Mouse (Mus musculus): ENCODE measurements around the gene Gm20388. TPM values are rescaled to one million over a fixed set of nuclear protein-coding genes. Genes with fewer than 3 reads are reported as not detected.
"Not testable (repeated sequence)": the region's sequence is repeated elsewhere in the genome, so short reads cannot be mapped to it uniquely, and the experiment has no call there.

Gm20388 gene
- total RNA-seq, 2 experiments from 2014 or later, result 5.8 TPM; not detected in 1

DNA sequence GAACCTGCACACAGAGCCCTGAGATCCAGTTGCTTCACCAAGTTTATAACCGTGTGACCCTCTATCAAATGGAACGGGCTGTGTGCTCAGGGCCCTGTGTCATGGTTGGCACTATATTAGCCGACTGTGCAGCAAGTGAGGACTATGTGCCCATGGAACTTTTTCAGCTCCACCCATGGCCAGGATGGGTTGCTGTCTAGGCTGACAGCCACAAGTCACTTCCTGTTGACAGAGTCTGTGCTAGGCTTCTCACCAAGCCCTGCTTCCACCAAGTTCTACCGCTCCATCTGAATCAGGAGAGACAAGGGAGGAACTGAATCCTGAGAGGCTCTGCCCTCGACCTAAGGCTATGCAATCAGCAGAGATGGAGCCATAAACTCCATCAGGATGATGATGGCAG, 2650.6 kb downstream of the Gm20388 start:
- DNase-seq, result no peak

DNA sequence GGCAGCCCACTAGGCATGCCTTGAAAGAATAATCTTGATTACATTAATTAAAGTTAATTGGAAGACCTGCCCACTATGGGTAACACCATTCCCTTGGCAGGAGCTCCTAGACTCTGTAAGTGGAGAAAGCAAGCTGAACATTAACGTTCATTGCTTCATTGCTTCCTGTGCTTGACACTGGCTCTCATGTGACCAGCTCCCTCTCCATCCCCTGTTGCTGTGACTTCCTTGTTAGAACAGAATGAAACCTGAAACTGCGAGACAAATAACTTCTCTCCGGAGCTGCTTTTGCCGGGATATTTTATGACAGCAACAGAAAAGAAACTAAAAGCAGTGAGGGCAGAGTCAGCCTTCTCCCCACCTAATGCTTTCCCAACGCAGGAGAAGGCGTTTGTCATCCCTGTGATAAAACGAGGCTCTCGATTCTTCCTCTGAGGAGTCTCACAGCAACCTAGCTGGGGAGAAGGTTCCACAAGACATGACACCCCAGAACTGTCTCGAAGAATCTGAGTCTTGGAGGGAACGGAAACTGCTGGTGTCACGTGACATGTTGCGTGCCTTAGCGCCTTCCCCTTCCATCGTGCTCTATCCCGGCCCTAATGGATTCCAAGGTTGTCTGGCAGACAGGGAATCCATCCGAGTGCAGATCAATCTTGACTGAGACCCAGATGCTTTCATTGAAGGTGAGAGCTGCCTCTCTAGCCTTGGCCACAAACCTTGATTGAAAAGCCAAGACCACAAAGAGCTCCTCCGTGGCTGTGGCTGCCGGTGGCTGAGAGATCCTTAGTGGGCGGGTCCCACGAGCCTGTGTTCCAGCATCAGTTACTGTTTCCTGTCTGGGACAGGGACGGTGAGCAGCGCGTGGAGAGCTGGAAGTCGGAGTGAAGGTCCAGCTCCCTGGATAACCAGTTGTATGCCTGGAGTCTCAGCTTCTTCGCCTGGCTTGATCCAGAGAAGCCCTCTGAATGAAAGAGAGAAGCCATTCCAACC, 2654.0 kb downstream of the Gm20388 start:
- DNase-seq, result no peak

DNA sequence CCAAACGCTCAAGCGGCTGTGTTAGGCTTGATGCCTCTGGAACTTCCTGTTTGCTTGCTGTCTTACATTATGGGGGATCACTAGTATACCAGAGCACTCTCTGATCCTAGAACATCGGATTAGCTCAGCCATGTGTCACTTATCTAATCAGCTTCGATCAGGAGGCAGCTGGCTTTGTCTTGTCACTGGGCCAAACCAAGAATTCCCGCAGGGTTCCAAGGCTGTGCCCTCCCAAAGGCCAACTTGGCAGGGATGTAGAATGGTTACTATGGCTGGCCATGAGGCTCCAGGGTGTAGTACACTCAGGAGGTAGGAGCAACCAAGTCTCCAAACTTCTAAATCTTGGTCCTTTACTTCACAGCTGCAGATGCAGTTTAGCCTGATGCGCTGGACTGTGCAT, 2656.1 kb downstream of the Gm20388 start:
- DNase-seq, result peak; percentile 51

DNA sequence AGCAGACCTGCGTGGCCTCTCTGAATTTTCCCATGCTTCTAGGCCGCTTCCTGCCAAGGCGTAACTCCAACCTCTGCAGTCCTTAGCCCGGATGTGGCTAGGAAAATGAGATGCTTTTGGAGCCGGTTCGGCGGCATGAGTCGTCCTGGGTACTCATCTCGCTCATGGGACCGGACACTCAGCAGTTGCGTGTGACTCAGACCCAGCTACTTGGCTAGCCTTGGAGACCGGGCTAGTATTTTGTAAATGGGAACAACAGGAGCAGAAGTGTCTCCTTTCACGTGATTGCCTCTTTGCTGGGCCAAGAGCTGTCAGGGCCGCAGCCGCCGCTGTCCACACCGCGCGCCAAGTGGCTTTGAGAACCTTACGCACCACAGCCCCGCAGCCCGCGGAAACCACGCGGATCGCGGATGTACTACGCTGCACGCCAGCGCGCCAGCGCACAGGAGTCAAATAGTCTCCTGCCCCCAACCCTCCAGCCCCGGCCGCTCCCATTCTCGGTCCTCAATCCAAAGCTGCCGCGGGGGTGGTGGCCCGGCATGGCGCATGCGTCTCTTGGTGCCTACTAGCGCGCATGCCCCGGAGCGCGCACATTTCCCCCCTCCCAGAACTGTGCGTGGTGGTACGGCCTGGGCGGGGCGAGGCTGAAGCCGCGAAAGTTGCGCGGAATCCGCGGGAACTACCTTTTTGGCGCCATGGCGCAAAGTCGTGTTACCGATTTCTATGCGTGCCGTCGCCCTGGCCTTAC, 2656.9 kb downstream of the Gm20388 start, which contains the start of gene Cdt1:
Gene Cdt1 (plus strand): TSS at position 655 of the 748 bp plus-strand sequence.
- DNase-seq, result peak; percentile 96

DNA sequence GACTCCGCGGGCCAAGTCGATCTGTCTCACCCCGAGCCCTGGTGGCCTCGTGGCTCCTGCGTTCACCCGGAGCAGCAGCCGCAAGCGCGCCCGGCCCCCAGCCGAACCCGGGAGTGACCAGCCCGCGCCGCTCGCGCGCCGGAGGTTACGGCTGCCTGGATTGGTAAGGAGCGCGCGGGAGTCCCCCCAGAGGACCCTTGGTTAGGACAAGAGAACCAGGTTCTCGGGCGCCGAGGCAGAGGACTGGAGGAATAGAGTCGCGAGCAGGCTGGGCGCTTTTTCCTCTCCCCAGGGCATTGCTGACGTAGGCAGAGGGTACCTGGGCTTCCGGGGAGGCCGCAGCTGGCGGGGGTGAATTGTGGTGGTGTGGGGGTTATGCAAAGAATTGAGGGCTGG, 2657.5 kb downstream of the Gm20388 start:
- DNase-seq, result no peak

DNA sequence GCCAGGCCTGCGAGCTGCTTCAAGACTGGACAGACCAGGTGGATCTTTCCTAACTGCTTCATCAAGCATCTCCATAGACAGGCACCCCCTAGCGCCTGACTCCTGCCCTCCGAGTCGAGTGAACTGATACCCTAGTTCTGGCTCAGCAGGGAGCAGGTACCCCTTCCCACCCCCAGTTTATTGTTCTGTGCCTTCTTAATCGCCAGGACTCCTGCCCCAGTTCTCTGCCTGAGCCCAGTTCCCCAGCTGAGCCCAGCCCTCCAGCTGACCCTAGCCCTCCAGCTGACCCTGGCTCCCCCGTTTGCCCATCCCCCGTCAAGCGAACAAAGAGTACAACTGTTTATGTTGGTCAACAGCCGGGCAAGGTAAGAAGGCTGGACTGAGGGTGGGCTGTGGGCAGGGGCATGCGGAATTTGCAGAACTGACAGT, 2658.3 kb downstream of the Gm20388 start:
- no peak for DNase-seq

DNA sequence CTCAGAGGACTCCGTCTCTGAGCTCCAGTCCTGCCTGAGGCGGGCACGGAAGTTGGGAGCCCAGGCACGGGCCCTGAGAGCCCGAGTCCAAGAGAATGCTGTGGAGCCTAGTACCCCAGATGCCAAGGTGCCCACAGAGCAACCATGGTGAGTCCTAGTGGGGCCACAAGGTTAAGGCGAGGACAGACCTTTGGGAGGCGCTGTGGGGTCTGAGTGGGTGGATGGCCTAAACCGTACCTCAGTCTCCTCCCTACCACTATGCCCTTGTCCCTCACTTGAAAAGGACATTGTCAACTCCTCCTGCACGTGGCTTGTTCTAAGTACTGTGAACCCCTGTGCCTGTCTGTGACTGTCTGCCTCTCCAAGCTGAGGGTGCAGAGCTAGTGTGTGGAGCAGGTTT, 2658.7 kb downstream of the Gm20388 start:
- DNase-seq, result no peak

DNA sequence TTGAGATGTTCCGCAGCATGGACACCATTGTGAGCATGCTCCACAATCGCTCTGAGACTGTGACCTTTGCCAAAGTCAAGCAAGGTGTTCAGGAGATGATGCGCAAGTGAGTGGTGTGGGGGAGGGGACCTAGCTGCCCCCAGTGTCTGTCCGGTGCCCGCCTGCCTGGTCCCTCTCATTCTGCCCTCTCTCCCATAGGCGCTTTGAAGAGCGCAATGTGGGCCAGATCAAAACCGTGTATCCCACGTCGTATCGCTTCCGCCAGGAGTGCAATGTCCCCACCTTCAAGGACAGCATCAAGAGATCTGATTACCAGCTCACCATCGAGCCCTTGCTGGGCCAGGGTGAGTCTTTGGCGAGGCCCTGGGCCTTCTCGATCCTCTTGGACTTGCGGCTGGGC, 2659.4 kb downstream of the Gm20388 start:
- DNase-seq, result no peak

DNA sequence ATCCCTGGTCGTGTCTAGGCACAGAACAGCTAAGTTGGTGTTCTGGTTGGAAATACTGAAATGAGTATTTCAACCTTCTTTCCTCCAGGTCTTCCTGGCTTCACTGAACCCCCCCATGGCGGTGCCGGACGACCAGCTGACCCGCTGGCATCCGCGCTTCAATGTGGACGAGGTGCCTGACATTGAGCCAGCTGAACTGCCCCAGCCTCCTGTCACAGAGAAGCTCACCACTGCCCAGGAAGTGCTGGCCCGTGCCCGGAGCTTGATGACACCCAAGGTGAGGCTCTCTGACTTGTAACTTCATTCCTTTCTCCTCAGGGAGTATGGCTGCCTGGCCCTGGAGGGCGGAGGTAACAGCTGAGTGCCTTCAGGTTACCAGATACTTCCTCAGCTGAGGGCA, 2660.5 kb downstream of the Gm20388 start:
- DNase-seq, result no peak

DNA sequence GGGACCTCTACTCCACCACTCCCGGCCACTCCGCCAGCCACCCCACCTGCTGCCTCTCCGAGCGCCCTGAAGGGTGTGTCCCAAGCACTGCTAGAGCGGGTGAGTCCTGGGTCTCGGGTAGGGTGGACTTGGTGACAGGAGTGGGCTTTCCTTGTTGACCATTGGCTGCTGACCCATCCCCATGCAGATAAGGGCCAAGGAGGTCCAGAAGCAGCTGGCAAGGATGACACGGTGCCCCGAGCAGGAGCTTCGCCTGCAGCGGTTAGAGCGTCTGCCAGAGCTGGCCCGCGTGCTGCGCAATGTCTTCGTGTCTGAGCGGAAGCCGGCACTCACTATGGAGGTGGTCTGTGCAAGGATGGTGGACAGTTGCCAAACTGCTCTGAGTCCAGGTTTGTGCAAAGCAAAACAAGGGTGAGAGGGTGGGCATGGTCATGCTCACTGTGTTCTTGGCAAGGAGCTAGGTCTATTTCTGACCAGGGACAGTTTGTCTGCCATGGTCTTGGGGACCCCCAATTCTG, 2661.2 kb downstream of the Gm20388 start:
- no peak for DNase-seq

DNA sequence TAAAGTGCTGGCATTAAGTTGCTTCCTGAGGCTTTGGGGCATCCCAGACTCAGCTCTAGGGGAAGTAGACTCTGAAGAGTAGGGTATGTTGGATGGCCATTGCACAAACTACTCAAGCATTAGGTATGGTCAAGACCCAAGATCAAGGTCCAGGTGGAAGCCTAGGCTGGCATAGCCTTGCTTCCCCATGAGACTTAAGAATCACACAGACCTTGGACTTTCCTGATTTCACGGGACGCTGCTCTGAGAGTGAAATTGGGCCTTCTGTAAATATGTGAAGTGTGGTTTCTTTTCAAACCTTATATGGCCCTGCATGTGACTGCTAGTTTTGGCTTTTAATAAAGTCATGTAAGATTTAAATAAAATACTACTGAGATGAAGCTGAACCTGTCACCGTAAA, 2662.1 kb downstream of the Gm20388 start:
- DNase-seq, result no peak

DNA sequence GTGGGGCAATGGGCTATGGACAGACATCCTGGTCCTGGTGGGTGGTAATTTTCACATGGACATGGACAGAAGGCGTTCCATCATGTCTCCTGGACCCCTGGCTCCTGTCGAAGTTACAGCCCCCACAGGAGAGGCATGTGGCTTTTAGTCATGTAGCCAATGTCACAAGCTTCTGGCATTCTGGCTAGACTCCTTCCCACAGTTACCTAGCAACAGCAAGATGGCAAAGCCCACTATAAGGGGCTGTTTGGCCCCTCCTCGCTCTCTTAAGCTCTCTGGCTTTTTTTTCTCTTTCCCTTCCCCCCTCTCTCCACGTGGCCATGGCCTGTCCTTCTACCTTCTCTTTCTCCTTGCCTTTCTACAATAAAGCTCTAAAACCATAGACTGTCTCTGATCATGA, 2662.5 kb downstream of the Gm20388 start:
- DNase-seq, result not testable (repeated sequence)

DNA sequence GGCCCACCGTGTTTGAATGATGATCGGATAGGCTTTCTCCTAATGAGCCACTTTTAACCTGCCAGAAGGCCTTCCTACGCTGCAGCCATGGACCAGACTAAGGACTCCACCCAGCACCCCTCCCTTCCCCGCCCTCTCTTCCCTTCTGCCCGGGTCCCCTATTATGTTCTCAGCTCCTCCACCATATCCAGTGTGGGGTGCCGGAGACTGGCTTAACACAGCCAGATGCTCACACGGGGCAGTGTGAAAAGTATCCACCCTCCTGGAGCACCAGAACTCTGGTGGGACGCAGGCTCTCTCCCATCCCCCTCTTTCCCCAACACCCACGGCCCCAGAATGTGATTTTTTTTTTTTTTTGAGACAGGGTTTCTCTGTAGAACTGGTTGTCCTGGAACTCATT, 2662.9 kb downstream of the Gm20388 start:
- DNase-seq, result no peak

DNA sequence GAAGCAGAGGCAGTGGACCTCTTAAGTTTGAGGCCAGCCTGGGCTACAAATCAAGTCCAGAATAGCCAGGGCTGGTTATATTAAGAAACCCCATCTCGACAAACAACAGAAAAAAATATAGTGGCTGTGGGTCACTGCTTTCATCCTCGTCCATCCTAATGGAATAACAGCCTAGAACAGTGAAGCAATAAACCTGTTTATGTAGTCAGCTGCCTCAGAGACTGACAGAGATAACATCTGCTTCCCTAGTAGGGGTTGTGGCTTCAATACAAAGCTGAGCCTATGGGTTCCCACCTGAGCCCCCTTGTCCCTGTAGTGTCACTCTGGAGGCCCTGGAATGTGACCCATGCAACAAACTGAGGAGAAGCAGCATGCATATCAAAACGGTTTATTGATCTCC, 2663.6 kb downstream of the Gm20388 start:
- no peak for DNase-seq

DNA sequence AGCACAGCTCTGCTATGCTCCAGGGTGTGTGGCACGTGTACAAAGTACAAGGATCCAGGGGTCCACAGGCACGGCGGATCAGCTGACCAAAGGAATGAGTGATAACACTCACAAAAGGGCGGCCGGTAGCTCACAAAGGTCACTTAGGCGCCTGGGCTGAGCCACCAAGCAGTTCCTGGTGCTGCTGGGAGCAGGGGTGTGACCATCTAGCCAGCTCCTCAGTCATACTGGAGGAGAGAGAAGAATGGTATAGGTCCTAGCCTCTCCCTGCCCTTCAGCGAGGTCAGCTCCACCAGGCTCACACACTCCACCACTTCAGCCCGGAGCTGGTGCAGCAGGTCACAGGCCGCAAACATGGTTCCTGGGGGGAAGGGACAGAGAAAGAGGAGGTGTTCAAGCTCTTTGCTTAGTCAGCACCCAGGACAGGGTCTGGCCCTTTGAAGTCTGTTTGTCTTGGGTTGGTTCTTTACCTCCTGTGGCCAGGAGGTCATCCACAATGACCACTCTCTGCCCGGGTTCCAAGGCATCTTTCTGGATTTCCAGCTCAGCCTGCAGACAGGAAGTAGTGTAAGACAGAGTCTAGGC, 2664.1 kb downstream of the Gm20388 start:
- DNase-seq, result no peak

DNA sequence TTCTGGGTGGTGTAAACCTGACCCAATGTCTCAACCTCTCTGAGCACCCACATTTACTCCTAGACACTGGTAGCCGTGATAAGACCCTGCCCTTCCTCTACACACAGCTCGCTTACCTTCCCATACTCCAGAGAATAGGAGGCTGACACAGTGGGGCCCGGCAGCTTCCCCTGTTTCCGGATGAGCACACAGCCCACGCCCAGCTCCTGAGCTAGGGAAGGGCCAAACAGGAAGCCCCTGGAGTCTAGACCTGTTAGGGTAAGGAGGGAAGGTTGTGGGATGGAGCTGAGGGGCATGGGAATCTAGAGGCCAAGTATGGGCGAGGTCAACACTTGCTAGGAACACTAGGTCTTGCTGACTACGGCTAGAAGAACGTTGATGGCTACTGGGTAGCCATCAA, 2664.6 kb downstream of the Gm20388 start:
- no peak for DNase-seq

DNA sequence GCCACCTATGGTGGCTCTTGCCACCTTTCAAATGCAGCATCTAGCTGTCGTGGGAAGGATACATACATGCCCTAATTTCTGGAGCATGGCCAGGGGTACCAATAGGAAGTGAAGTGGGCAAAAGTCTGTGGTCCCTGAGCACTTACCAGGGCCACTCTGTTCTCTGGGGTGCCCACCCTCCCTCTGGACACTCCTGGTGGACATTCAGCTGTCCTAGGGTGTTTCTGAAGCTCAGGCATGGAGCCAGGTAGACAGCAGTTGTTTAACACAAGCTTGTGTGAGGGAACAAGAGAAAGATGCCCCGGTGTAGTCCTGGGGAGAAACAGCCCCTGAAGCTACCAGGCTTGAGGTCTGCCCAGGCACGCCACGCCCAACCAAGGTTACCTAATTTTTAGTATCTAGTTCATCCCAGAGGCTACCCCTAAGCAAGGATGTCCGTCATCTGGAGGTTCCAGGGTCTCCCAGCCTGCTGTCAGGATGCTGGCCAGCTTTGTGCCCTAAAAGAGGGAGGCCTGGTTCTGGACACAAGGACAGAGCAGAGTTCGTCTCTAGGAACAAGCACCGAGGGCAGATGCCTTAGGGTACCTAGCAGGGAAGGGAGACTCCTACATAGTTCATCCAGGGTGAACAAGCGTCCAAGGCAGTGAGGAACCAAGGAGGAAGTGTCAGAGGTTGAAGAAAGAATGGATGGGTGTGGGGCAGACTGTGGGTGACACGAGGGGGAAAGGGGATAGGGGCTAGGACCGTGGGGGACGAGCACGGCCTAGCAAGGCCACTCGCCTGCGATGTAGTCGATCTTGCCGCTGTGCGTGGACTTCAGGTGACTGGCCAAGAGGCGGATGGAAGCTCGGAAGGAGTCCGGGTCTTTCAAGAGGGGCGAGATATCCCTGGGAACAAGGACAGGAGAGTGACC, 2665.3 kb downstream of the Gm20388 start:
- DNase-seq, result no peak

DNA sequence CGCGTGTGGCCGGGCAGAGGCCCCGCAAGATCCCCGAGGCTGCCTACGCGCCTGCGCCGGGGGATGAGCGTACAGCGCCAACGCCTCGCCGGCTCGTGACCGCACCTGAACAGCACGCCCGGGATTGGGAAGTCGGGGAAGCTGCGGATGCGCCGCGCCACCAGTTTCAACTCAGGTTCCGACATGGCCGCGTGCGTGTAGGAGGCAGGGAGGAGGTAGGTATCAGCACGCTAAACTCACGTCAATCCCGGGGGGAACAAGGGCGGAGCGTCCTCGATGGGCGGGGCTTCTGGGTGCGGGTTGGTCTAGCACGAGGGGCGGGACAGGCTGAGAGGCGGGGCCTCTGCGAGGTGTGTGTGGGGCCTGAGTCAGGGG, 2666.0 kb downstream of the Gm20388 start, which contains the start of gene Aprt:
Gene Aprt (minus strand): TSS at position 262 of the 375 bp plus-strand sequence.
- peak; percentile 94 for DNase-seq

DNA sequence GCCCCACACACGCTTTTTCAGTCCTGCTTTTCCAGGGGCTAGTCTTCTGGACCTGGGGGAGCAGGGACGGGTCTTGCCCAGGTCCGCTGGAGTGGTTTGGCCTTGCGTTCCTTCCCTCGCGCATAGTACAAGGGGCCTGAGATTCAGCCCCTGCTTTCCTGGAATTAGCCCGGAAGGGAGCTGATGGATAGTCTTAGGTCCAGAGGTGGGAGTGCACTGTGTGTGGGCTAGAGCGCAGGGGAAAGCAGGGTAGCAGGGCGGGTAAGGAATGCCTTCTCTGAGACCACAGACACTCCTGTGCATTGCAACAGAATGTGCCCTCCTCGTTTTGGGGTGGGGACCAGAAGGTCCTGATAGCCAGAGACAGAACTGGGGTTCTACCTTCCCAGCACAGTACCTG, 2666.5 kb downstream of the Gm20388 start:
- DNase-seq, result no peak

DNA sequence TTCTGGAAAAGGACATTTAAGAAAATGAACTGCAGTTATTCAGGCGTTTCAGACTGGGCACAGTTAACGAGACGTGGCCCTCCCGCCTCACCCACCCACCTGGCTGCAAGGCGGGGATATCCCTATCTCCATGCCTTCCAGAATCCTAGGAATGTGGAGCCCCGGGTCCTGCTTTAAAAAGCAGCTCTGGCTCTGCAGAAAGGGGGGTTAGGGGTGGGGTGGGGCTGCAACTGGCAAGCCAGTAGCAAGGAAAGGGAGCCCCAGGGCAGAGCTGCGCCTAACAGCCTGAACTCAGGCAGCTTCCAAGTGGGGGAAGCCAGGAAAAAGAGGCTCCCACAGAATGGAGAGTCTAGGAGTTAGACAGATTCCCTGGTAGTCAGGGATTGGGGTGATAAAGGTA, 2668.6 kb downstream of the Gm20388 start:
- DNase-seq, result no peak

DNA sequence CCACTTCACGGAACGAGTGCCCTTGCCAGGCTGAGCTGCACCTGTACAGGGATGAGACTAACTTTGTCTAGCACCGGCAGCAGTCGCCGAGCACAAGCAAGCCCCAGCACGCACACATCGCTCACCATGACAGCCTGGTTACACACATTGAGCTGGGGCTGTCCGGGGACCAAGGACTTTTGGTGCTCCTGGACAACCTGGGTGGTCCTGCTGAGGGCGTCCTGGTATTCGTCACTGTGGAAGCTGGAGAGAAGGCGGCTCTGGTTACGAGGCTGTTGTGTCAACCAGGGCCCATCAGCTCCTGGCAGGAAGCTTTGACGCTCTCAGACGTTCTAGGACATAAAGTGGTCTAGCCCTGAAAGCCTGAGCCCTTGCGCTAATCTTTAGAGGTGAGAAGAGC, 2670.3 kb downstream of the Gm20388 start:
- DNase-seq, result no peak

DNA sequence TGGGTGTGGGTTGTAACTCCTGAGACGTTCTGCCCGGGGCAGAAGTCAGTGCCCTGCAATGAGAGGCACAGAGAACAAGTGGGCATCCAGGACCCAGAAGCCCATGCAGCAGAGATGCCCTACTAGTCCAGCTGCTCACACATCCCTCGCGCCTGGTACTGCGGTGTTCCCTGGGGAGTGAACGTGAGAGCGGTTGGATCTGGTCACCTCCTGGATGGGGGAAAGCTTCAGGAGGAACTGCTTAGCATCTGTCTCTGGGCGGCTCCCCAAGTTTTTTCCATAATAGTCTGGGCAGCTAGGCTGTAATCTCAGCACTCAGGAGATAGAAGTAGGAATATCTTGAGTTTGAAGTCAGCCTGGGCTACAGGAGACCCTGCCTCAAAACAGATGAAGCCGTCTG, 2674.3 kb downstream of the Gm20388 start:
- no peak for DNase-seq

Data from heart, postnatal 4 days (tissue).